In genomic region chr3:148202148-148202547, GRCm38 (mm10) we compare ENCODE assay signal across 20 mouse cellular contexts.
DNase-seq lines count a peak whose midpoint lies in the region; ATAC-seq and TF ChIP-seq lines count a peak whose summit lies in the region.
"Had no signal": no experiment of that assay in that cellular context is flagged by ENCODE, and none has a peak within 500 bp of the region (broad histone marks: within the 10 kb centered on the region; RNA-seq: fewer than 3 reads in every experiment).

No protein-coding gene starts in this region.

- no peak overlapping the region for H3K4me3 ChIP-seq in heart, embryonic 12.5 days
- H3K4me3 ChIP-seq in midbrain, postnatal 0 days (ENCODE audit: low read depth, low read length) = no peak overlapping the region
- H3K4me3 ChIP-seq in midbrain, embryonic 10.5 days = no peak overlapping the region
- no peak overlapping the region for H3K4me3 ChIP-seq in hindbrain, embryonic 11.5 days (ENCODE audit: low read depth, low read length)
- H3K4me3 ChIP-seq: kidney, embryonic 15.5 days; limb, embryonic 10.5 days; stomach, embryonic 15.5 days had no signal

- 45% methylated on average over 3 of the region's 3 CpGs for WGBS in heart, embryonic 12.5 days
- 73% methylated on average over 3 of the region's 3 CpGs for WGBS in midbrain, postnatal 0 days
- 83% methylated on average over 3 of the region's 3 CpGs for WGBS in midbrain, embryonic 10.5 days
- 90% methylated on average over 3 of the region's 3 CpGs for WGBS in hindbrain, embryonic 11.5 days

- TF ChIP-seq CTCF in midbrain, postnatal 0 days (IDR thresholded peaks at IDR 0.05) = no peak

- intact Hi-C loops in heart, postnatal 10 days (cut with DNase I) = no loop called here

- no peaks in the 10 kb centered on the region for H3K27me3 ChIP-seq in heart, embryonic 12.5 days (replicated peaks)
- H3K27me3 ChIP-seq in midbrain, postnatal 0 days (ENCODE audit: insufficient read depth, low read length) = no peaks in the 10 kb centered on the region
- no peaks in the 10 kb centered on the region for H3K27me3 ChIP-seq in midbrain, embryonic 10.5 days (ENCODE audit: low read depth, poor library complexity, severe bottlenecking)
- H3K27me3 ChIP-seq in hindbrain, embryonic 11.5 days (ENCODE audit: control insufficient read depth, insufficient read depth, low read length) = no peaks in the 10 kb centered on the region
- H3K27me3 ChIP-seq: kidney, embryonic 15.5 days; stomach, embryonic 15.5 days had no signal

- no peaks in the 10 kb centered on the region for H3K36me3 ChIP-seq in heart, embryonic 12.5 days
- no peaks in the 10 kb centered on the region for H3K36me3 ChIP-seq in midbrain, postnatal 0 days (ENCODE audit: insufficient read depth, low read length)
- H3K36me3 ChIP-seq in midbrain, embryonic 10.5 days = no peaks in the 10 kb centered on the region
- no peaks in the 10 kb centered on the region for H3K36me3 ChIP-seq in hindbrain, embryonic 11.5 days (ENCODE audit: control insufficient read depth, insufficient read depth, low read length)
- H3K36me3 ChIP-seq: kidney, embryonic 15.5 days; limb, embryonic 10.5 days; stomach, embryonic 15.5 days had no signal

- no peak overlapping the region for H3K9ac ChIP-seq in heart, embryonic 12.5 days
- H3K9ac ChIP-seq in midbrain, postnatal 0 days (replicated peaks; ENCODE audit: low read length, poor library complexity, severe bottlenecking) = no peak overlapping the region
- no peak overlapping the region for H3K9ac ChIP-seq in hindbrain, embryonic 11.5 days (ENCODE audit: low read depth, low read length)
- H3K9ac ChIP-seq: hindbrain, embryonic 14.5 days; kidney, embryonic 15.5 days; liver, postnatal 0 days; stomach, embryonic 15.5 days had no signal

- ATAC-seq in heart, embryonic 12.5 days (ENCODE audit: insufficient number of reproducible peaks, low FRiP score) = no peak
- no peak for ATAC-seq in midbrain, postnatal 0 days (ENCODE audit: low FRiP score)
- no peak for ATAC-seq in hindbrain, embryonic 11.5 days (ENCODE audit: low FRiP score)
- ATAC-seq: forebrain, embryonic 16.5 days; liver, postnatal 0 days had no signal

- H3K27ac ChIP-seq in heart, embryonic 12.5 days (ENCODE audit: poor library complexity, severe bottlenecking) = no peak overlapping the region
- no peak overlapping the region for H3K27ac ChIP-seq in midbrain, postnatal 0 days (ENCODE audit: low read depth, low read length)
- H3K27ac ChIP-seq in midbrain, embryonic 10.5 days (replicated peaks) = no peak overlapping the region
- H3K27ac ChIP-seq in hindbrain, embryonic 11.5 days (ENCODE audit: low read depth, low read length) = no peak overlapping the region
- H3K27ac ChIP-seq: hindbrain, embryonic 14.5 days; kidney, embryonic 15.5 days; limb, embryonic 10.5 days; stomach, embryonic 15.5 days had no signal

- DNase-seq in heart, postnatal 10 days = peak; percentile 17 to 25
- peak; percentile 10 for DNase-seq in midbrain, postnatal 0 days (ENCODE audit: low spot score)
- DNase-seq in midbrain, embryonic 10.5 days (ENCODE audit: low spot score) = no peak
- peak; percentile 66 for DNase-seq in lung, postnatal 10 days
- DNase-seq in skeletal muscle tissue, adult 2 months (ENCODE audit: low read depth, low spot score) = peak; percentile 6
- DNase-seq in hindbrain, embryonic 11.5 days (ENCODE audit: low spot score) = no peak
- DNase-seq in gastrocnemius, postnatal 10 days = no peak
- DNase-seq: adrenal gland, adult 2 months; cerebellum, adult 9-10 months; layer of hippocampus, adult 9-11 months; liver, postnatal 0 days; right cerebral cortex, postnatal 14 days; thymus, adult 18-20 months; thymus, postnatal 4 days had no signal

- no peaks in the 10 kb centered on the region for H3K9me3 ChIP-seq in heart, embryonic 12.5 days (replicated peaks)
- H3K9me3 ChIP-seq in midbrain, postnatal 0 days (ENCODE audit: low read length) = no peaks in the 10 kb centered on the region
- no peaks in the 10 kb centered on the region for H3K9me3 ChIP-seq in midbrain, embryonic 10.5 days (replicated peaks)
- no peaks in the 10 kb centered on the region for H3K9me3 ChIP-seq in hindbrain, embryonic 11.5 days (ENCODE audit: control insufficient read depth, low read length)
- H3K9me3 ChIP-seq: kidney, embryonic 15.5 days; limb, embryonic 10.5 days; stomach, embryonic 15.5 days had no signal

- H3K4me1 ChIP-seq in heart, embryonic 12.5 days (replicated peaks) = no peaks in the 10 kb centered on the region
- no peaks in the 10 kb centered on the region for H3K4me1 ChIP-seq in midbrain, postnatal 0 days (ENCODE audit: insufficient read depth, low read length)
- no peaks in the 10 kb centered on the region for H3K4me1 ChIP-seq in midbrain, embryonic 10.5 days
- H3K4me1 ChIP-seq in hindbrain, embryonic 11.5 days (replicated peaks; ENCODE audit: control insufficient read depth, insufficient read depth, low read length) = no peaks in the 10 kb centered on the region
- H3K4me1 ChIP-seq: kidney, embryonic 15.5 days; limb, embryonic 10.5 days; stomach, embryonic 15.5 days had no signal

- H3K4me2 ChIP-seq in heart, embryonic 12.5 days = no peak overlapping the region
- H3K4me2 ChIP-seq in midbrain, postnatal 0 days (ENCODE audit: low read depth, low read length, poor library complexity, severe bottlenecking) = no peak overlapping the region
- H3K4me2 ChIP-seq in hindbrain, embryonic 11.5 days (replicated peaks; ENCODE audit: low read depth, low read length) = no peak overlapping the region
- H3K4me2 ChIP-seq: hindbrain, embryonic 14.5 days; kidney, embryonic 15.5 days; stomach, embryonic 15.5 days had no signal

Comparison
In these comparisons a context has a peak if more than half of its experiments do, and no peak if none do; other contexts are left out.
1. DNase-seq: peak in heart, postnatal 10 days (2 of 2), midbrain, postnatal 0 days (single experiment), lung, postnatal 10 days (single experiment) and skeletal muscle tissue, adult 2 months (single experiment); none in midbrain, embryonic 10.5 days (single experiment), hindbrain, embryonic 11.5 days (single experiment) and gastrocnemius, postnatal 10 days (single experiment).